Mouse (Mus musculus) urinary bladder, adult 2 months (tissue): ENCODE results near the gene Gm10644. TPM values are rescaled to one million over a fixed set of nuclear protein-coding genes. Genes with fewer than 3 reads are reported as not detected.
A peak's percentile ranks its signal among the peaks of the same experiment; 100 is the strongest.

Source experiments
- DNase-seq: peaks from one replicate; pipeline ENCODE4 v3.0.0; 2022; ENCODE audit warnings: low spot score
- polyA plus RNA-seq: library from polyadenylated mRNA; depleted of rRNA; stranded (reverse); fragments of >200 nt; gene quantifications from 2 replicates; pipeline ENCODE4 v1.2.3, GENCODE M21; 2012

Gm10644 gene
- polyA plus RNA-seq, 1 experiment: 0.96 TPM

- no peak for DNase-seq
These were observed 25.8 kb upstream of the Gm10644 start for GRCm38 (mm10) chr8:83980845-83981244.

GRCm38 (mm10) chr8:83980250-83980649 is 25.2 kb upstream of the Gm10644 start:
- no peak for DNase-seq

- DNase-seq: no peak
These were observed 23.2 kb upstream of the Gm10644 start for GRCm38 (mm10) chr8:83978200-83978599.

GRCm38 (mm10) chr8:83977646-83978045 is 22.6 kb upstream of the Gm10644 start:
- DNase-seq: no peak

- DNase-seq: no peak
These were observed 21.9 kb upstream of the Gm10644 start for GRCm38 (mm10) chr8:83976779-83977350.

GRCm38 (mm10) chr8:83976101-83976630 is 21.2 kb upstream of the Gm10644 start:
- DNase-seq: no peak

GRCm38 (mm10) chr8:83974521-83974920 is 19.5 kb upstream of the Gm10644 start:
- no peak for DNase-seq

- no peak for DNase-seq
These were observed 18.4 kb upstream of the Gm10644 start for GRCm38 (mm10) chr8:83973161-83974031.

GRCm38 (mm10) chr8:83972150-83973120 is 17.4 kb upstream of the Gm10644 start, which contains the start of gene Prkaca:
Gene Prkaca (plus strand): TSS chr8:83972993.
- peak; percentile 96 for DNase-seq

- DNase-seq: no peak
These were observed 16.7 kb upstream of the Gm10644 start for GRCm38 (mm10) chr8:83971661-83972060.

- no peak for DNase-seq
These were observed 16.1 kb upstream of the Gm10644 start for GRCm38 (mm10) chr8:83971121-83971520.

GRCm38 (mm10) chr8:83967701-83968100 is 12.7 kb upstream of the Gm10644 start:
- DNase-seq: no peak

GRCm38 (mm10) chr8:83964015-83964765 is 9.2 kb upstream of the Gm10644 start:
- no peak for DNase-seq

GRCm38 (mm10) chr8:83956789-83957188 is 1.8 kb upstream of the Gm10644 start:
- DNase-seq: no peak

GRCm38 (mm10) chr8:83955958-83956218 is 883 bp upstream of the Gm10644 start:
- DNase-seq: no peak

GRCm38 (mm10) chr8:83954749-83955105 is 278 bp downstream of the Gm10644 start:
- DNase-seq: no peak

GRCm38 (mm10) chr8:83945540-83945939 is 9.5 kb downstream of the Gm10644 start:
- DNase-seq: no peak

GRCm38 (mm10) chr8:83942446-83942845 is 12.6 kb downstream of the Gm10644 start:
- DNase-seq: no peak

- DNase-seq: peak; percentile 15
These were observed 13.8 kb downstream of the Gm10644 start for GRCm38 (mm10) chr8:83941066-83941677.

GRCm38 (mm10) chr8:83938330-83938729 is 16.7 kb downstream of the Gm10644 start:
- no peak for DNase-seq

- no peak for DNase-seq
These were observed 17.4 kb downstream of the Gm10644 start for GRCm38 (mm10) chr8:83937645-83938044.
